Mouse (Mus musculus): ENCODE results near the gene Ciz1. TPM values are rescaled to one million over a fixed set of nuclear protein-coding genes. Genes with fewer than 3 reads are reported as not detected.

Gene Ciz1
- polyA plus RNA-seq (2016; fragmentation: Nextera tagmentation; extraction: Ambion mirVana) = 50.6 and 57.8 TPM in 2 replicates

- no peaks in the 10 kb centered on the region for H3K27me3 ChIP-seq
- peak within 1 kb of the TSS; percentile 70 for H3K4me3 ChIP-seq
- 1% methylated on average over 37 of the region's 52 CpGs for WGBS
- H3K4me1 ChIP-seq = peaks cover 30% of the 10 kb centered on the region
- H3K36me3 ChIP-seq = peaks cover 10% of the 10 kb centered on the region; the same call in 1 of the 2 replicates
- peak within 1 kb of the TSS; percentile 73 for H3K4me2 ChIP-seq (replicated peaks)
- H3K9me3 ChIP-seq = no peaks in the 10 kb centered on the region
- H3K9ac ChIP-seq = peak within 1 kb of the TSS; percentile 80
- ATAC-seq (ENCODE audit: insufficient number of reproducible peaks, insufficient read depth, low FRiP score, low TSS enrichment) = peak; percentile 49; the same call in 1 of the 2 replicates
- H3K27ac ChIP-seq = peak within 1 kb of the TSS; percentile 91
Observed at GRCm38 (mm10) chr2:32352151-32353006, at the start of gene Ciz1. Gene Ciz1 (plus strand): TSS chr2:32352327.

DNA sequence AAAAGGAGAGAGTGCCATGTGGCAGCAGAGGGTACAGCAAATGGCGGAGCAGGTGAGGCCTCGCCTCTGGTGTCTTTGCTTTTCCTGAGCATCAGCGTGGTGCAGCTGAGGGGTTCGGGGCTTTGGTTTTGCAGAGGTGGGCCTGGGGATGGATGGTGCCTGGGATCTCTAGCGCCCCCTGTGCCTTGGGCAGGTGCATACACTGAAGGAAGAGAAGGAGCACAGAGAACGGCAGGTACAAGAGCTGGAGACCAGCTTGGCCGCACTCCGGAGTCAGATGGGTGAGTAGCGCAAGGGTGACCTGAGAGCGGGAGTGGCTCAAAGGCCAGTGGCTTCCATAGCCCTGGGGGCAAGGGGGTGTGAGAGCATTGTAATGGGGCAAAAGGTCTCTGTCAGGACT is 49.2 kb upstream of the Ciz1 start:
- Histone ChIP-seq H3K27me3 (no peaks in the 10 kb centered on the region), H3K9ac (no peak overlapping the region), H3K4me3 (no peak overlapping the region), H3K27ac (peak overlapping the region; percentile 17; the same call in 1 of the 2 replicates), H3K4me2 (replicated peaks) (no peak overlapping the region), H3K36me3 (peaks cover 93% of the 10 kb centered on the region), H3K9me3 (no peaks in the 10 kb centered on the region), H3K4me1 (no peaks in the 10 kb centered on the region)
- WGBS = 85% methylated on average over 10 of the region's 10 CpGs
- ATAC-seq (ENCODE audit: insufficient number of reproducible peaks, insufficient read depth, low FRiP score, low TSS enrichment) = no peak

- WGBS = 53% methylated on average over 8 of the region's 8 CpGs
- Histone ChIP-seq H3K27me3 (no peaks in the 10 kb centered on the region), H3K4me1 (no peaks in the 10 kb centered on the region), H3K36me3 (peaks cover 93% of the 10 kb centered on the region), H3K4me3 (no peak overlapping the region), H3K4me2 (replicated peaks) (no peak overlapping the region), H3K9ac (no peak overlapping the region), H3K27ac (no peak overlapping the region), H3K9me3 (no peaks in the 10 kb centered on the region)
- ATAC-seq (ENCODE audit: insufficient number of reproducible peaks, insufficient read depth, low FRiP score, low TSS enrichment) = 0 out of 2 replicates have a peak, but pooled peaks have one; percentile 47
Observed at GRCm38 (mm10) chr2:32304145-32304832, 47.8 kb upstream of the Ciz1 start.

DNA sequence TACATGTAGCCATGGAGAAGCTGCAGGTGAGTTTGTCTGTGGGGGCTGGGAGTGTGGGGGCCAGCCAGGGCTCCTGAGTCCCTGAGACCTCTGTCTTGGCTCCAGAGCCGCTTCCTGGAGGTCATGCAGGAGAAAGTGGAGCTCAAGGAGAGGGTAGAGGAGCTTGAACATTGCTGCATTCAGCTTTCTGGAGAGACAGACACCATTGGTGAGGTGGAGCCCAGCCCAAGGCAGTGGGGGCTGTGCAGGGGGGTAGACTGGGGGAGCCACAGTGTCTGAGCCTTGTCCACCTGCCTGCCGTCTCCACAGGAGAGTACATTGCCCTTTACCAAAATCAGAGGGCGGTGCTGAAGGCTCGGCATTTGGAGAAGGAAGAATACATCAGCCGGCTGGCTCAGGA is 46.5 kb upstream of the Ciz1 start:
- Histone ChIP-seq H3K4me3 (no peak overlapping the region), H3K4me2 (replicated peaks) (no peak overlapping the region), H3K36me3 (peaks cover 96% of the 10 kb centered on the region), H3K9ac (0 out of 2 replicates have a peak overlapping the region, but pooled peaks have one; percentile 4), H3K27ac (0 out of 2 replicates have a peak overlapping the region, but pooled peaks have one; percentile 19), H3K9me3 (no peaks in the 10 kb centered on the region), H3K4me1 (peaks cover 7% of the 10 kb centered on the region), H3K27me3 (no peaks in the 10 kb centered on the region)
- WGBS = 91% methylated on average over 5 of the region's 5 CpGs
- ATAC-seq (ENCODE audit: insufficient number of reproducible peaks, insufficient read depth, low FRiP score, low TSS enrichment) = no peak

- WGBS = 80% methylated on average over 9 of the region's 9 CpGs
- Histone ChIP-seq H3K9ac (0 out of 2 replicates have a peak overlapping the region, but pooled peaks have one; percentile 4), H3K36me3 (peaks cover 95% of the 10 kb centered on the region), H3K4me3 (no peak overlapping the region), H3K27ac (0 out of 2 replicates have a peak overlapping the region, but pooled peaks have one; percentile 41), H3K9me3 (no peaks in the 10 kb centered on the region), H3K4me1 (peaks cover 13% of the 10 kb centered on the region), H3K4me2 (replicated peaks) (no peak overlapping the region), H3K27me3 (no peaks in the 10 kb centered on the region)
- no peak for ATAC-seq (ENCODE audit: insufficient number of reproducible peaks, insufficient read depth, low FRiP score, low TSS enrichment)
Observed at GRCm38 (mm10) chr2:32306176-32306575, 46.0 kb upstream of the Ciz1 start.

- H3K9ac ChIP-seq = no peak overlapping the region
- H3K27ac ChIP-seq = 0 out of 2 replicates have a peak overlapping the region, but pooled peaks have one; percentile 41
- no peak overlapping the region for H3K4me2 ChIP-seq (replicated peaks)
- H3K4me1 ChIP-seq = peaks cover 20% of the 10 kb centered on the region
- ATAC-seq (ENCODE audit: insufficient number of reproducible peaks, insufficient read depth, low FRiP score, low TSS enrichment) = no peak
- no peaks in the 10 kb centered on the region for H3K27me3 ChIP-seq
- 86% methylated on average over 6 of the region's 6 CpGs for whole genome bisulfite sequencing
- peaks cover 84% of the 10 kb centered on the region for H3K36me3 ChIP-seq
- H3K9me3 ChIP-seq = no peaks in the 10 kb centered on the region
- H3K4me3 ChIP-seq = no peak overlapping the region
Observed at GRCm38 (mm10) chr2:32307247-32307798, 44.8 kb upstream of the Ciz1 start.

DNA sequence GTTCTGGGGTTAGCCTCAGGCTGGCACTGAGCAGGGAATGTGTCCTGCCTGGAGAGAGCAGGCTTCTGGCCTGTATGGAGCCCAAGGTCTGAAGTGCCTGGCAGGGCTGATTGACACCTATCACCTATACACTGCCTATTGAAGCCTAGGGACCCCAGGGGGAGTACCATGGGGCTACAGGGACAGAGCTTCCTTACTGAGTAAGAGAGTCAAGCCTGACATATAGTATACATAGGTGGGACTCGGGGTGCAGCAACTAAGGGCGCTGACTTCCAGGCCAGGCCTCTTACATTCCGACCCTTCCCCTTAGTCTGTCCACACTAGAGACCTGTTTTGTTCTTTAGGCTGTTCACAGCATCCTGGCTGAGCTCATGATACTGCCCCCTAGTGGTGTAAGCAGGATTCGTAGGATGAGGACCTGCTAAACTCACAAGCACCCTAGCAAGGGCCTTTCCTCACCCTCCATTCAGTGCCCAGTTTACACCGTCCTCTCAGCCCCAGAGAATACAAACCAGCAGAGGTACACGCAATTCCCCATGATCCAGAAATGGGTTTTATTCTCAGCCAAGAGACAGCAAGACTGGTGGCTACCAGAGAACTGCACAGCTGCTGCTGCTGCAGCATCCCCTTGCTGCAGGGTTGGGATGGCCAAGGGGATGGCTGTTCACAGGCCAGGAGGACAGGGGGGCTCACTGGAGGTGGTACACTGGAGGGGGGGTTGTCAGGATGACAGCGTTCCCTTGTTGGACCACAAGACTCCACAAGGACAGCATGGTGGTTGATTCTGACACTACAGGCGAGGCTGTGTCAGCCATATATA is 44.0 kb upstream of the Ciz1 start:
- WGBS = 54% methylated on average over 8 of the region's 8 CpGs
- H3K4me3 ChIP-seq = no peak overlapping the region
- H3K27me3 ChIP-seq = no peaks in the 10 kb centered on the region
- H3K36me3 ChIP-seq = peaks cover 75% of the 10 kb centered on the region
- H3K27ac ChIP-seq = 0 out of 2 replicates have a peak overlapping the region, but pooled peaks have one; percentile 9
- H3K4me1 ChIP-seq = peaks cover 25% of the 10 kb centered on the region
- H3K9me3 ChIP-seq = no peaks in the 10 kb centered on the region
- H3K4me2 ChIP-seq (replicated peaks) = no peak overlapping the region
- no peak for ATAC-seq (ENCODE audit: insufficient number of reproducible peaks, insufficient read depth, low FRiP score, low TSS enrichment)
- H3K9ac ChIP-seq = no peak overlapping the region

DNA sequence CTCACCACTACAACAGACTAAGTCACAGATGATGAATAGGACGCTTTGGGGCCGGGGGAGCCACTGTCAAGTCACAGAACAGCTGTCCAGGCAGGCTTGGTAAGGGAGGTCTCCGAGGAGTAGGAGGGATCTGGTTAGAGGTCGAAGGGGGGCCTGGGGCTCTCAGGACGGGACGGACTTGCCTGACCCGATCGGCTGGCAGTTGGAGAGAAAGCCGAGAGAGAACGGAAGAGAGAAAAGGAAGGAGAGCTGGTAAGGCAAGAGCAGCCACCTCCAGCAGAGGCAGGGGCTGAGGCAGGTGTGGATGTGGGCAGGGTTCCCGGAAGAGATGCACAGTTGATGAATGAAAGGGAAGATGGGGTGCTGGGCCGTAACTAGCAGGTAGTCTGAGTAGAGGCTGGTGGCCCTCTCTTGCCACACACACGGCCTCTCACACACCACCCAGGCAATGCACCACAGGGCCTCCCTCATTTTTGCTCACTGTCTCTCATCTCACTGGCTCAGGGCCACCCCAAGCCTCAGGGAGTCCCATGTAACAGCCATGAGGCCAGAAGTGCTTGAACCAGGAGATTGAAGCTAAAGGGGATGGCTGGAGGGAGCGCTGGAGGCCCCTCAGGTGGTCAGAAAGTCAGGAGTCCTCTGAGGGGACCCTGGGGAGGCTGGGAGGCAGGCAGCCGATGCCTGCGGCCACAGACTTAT is 43.1 kb upstream of the Ciz1 start:
- no peaks in the 10 kb centered on the region for H3K9me3 ChIP-seq
- peaks cover 25% of the 10 kb centered on the region for H3K4me1 ChIP-seq
- no peak overlapping the region for H3K4me2 ChIP-seq (replicated peaks)
- H3K36me3 ChIP-seq = peaks cover 67% of the 10 kb centered on the region
- no peak for ATAC-seq (ENCODE audit: insufficient number of reproducible peaks, insufficient read depth, low FRiP score, low TSS enrichment)
- no peaks in the 10 kb centered on the region for H3K27me3 ChIP-seq
- 78% methylated on average over 16 of the region's 16 CpGs for WGBS
- no peak overlapping the region for H3K4me3 ChIP-seq
- no peak overlapping the region for H3K9ac ChIP-seq
- 0 out of 2 replicates have a peak overlapping the region, but pooled peaks have one; percentile 9 for H3K27ac ChIP-seq

DNA sequence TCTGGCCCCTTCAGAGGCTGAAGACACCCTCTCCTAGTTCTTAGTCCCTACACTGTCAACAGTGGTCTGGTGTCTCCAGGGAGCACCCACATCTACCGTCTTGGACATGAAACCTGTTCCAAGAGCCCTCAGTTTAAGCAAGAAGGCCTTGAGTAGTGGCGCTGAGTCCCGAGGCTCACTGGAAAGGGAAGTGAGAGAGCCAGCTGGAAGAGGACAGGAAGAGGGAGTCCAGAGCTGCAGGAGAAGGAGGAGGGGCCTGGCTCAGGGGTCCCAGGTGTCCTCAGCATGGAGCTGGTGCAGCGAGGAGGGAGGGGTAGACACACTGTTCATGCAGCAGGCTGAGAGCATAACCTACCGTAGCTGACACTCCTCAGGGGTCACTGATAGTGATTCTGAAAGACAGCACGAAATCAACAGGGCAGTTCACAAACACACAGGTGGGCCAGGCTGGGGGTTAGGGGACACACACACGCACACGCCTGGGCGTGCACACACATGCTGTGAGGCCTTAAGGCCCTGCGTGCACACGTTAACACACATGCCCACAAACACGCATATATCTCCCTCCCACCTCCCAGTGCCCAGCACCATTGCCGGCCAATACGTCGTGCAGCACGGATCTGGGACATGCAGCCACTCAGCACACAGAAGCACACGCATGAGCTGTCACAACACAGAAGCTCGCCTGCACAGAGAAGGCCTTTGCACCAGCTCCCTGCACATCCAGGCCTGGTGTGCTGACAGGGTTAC is 41.9 kb upstream of the Ciz1 start:
- peaks cover 62% of the 10 kb centered on the region for H3K36me3 ChIP-seq
- H3K4me3 ChIP-seq = peak overlapping the region; percentile 68
- WGBS = 81% methylated on average over 18 of the region's 18 CpGs
- no peaks in the 10 kb centered on the region for H3K9me3 ChIP-seq
- ATAC-seq (ENCODE audit: insufficient number of reproducible peaks, insufficient read depth, low FRiP score, low TSS enrichment) = no peak
- H3K4me1 ChIP-seq = peaks cover 32% of the 10 kb centered on the region
- H3K27me3 ChIP-seq = no peaks in the 10 kb centered on the region
- H3K4me2 ChIP-seq (replicated peaks) = peak overlapping the region; percentile 94
- peak overlapping the region; percentile 79 for H3K9ac ChIP-seq
- peak overlapping the region; percentile 36; the same call in 1 of the 2 replicates for H3K27ac ChIP-seq
